Mouse (Mus musculus) Muller cell, postnatal 12 days (primary cell): ENCODE data around the gene Hsd17b11.
"Not testable (repeated sequence)": the region's sequence is repeated elsewhere in the genome, so short reads cannot be mapped to it uniquely, and the experiment has no call there.

ENCODE experiments used
- DNase-seq: peaks from one replicate; pipeline ENCODE4 v3.0.0-alpha.2; 2015; ENCODE audit errors: inconsistent ontology term

Hsd17b11 gene

GRCm38 (mm10) chr5:103980705-103981560 is 40.8 kb downstream of the Hsd17b11 start:
- no peak for DNase-seq

GRCm38 (mm10) chr5:103977907-103978570 is 43.7 kb downstream of the Hsd17b11 start:
- no peak for DNase-seq

GRCm38 (mm10) chr5:103977297-103977696 is 44.4 kb downstream of the Hsd17b11 start, which contains the start of gene Hsd17b13:
TSS of gene Hsd17b13 (minus strand) at chr5:103977410.
- no peak for DNase-seq

GRCm38 (mm10) chr5:103975736-103976135 is 46.0 kb downstream of the Hsd17b11 start:
- no peak for DNase-seq

GRCm38 (mm10) chr5:103972801-103973200 is 48.9 kb downstream of the Hsd17b11 start:
- DNase-seq = no peak

GRCm38 (mm10) chr5:103972379-103972778 is 49.3 kb downstream of the Hsd17b11 start:
- DNase-seq = no peak

- no peak for DNase-seq
These were observed 50.7 kb downstream of the Hsd17b11 start for GRCm38 (mm10) chr5:103971051-103971450.

GRCm38 (mm10) chr5:103962935-103963429 is 58.7 kb downstream of the Hsd17b11 start:
- no peak for DNase-seq

- no peak for DNase-seq
These were observed 67.1 kb downstream of the Hsd17b11 start for GRCm38 (mm10) chr5:103954638-103955037.

- DNase-seq = peak; percentile 40
These were observed 68.3 kb downstream of the Hsd17b11 start for GRCm38 (mm10) chr5:103953135-103954083.

GRCm38 (mm10) chr5:103950138-103950537 is 71.6 kb downstream of the Hsd17b11 start:
- DNase-seq = not testable (repeated sequence)

GRCm38 (mm10) chr5:103943183-103943582 is 78.5 kb downstream of the Hsd17b11 start:
- peak; percentile 73 for DNase-seq

GRCm38 (mm10) chr5:103939856-103940255 is 81.9 kb downstream of the Hsd17b11 start:
- no peak for DNase-seq
